Mouse (Mus musculus): ENCODE results near the gene Artn. TPM values are rescaled to one million over a fixed set of nuclear protein-coding genes. Genes with fewer than 3 reads are reported as not detected.

The Artn gene
- 1.1 and 2.3 TPM in 2 replicates for polyA plus RNA-seq (2015; fragmentation: Nextera tagmentation; extraction: Ambion mirVana)

- no peaks in the 10 kb centered on the region for H3K9me3 ChIP-seq (replicated peaks)
- peaks cover 38% of the 10 kb centered on the region for H3K4me1 ChIP-seq
- H3K9ac ChIP-seq (replicated peaks) = no peak within 1 kb of the TSS; the same call in 1 of the 2 replicates
- no peak within 1 kb of the TSS for H3K27ac ChIP-seq (replicated peaks)
- H3K27me3 ChIP-seq (replicated peaks) = peaks cover 52% of the 10 kb centered on the region
- peak within 1 kb of the TSS; percentile 26 for H3K4me3 ChIP-seq (replicated peaks)
- H3K36me3 ChIP-seq = peaks cover 5% of the 10 kb centered on the region
- peak within 1 kb of the TSS; percentile 58 for H3K4me2 ChIP-seq
- under 1% methylated on average over 33 of the region's 33 CpGs for WGBS
- no peak for ATAC-seq (ENCODE audit: low FRiP score)
Observed at GRCm38 (mm10) chr4:117929391-117929881, at the start of gene Artn. Artn (minus strand) TSS chr4:117929763.

GRCm38 (mm10) chr4:117979181-117979580 lies 49.6 kb upstream of the Artn start:
- H3K4me2 ChIP-seq = no peak overlapping the region
- H3K27ac ChIP-seq (replicated peaks) = no peak overlapping the region
- H3K27me3 ChIP-seq (replicated peaks) = no peaks in the 10 kb centered on the region
- H3K9me3 ChIP-seq (replicated peaks) = no peaks in the 10 kb centered on the region
- WGBS = 97% methylated on average over 4 of the region's 4 CpGs
- H3K4me1 ChIP-seq = peaks cover 6% of the 10 kb centered on the region; the same call in 1 of the 2 replicates
- H3K9ac ChIP-seq (replicated peaks) = no peak overlapping the region
- H3K36me3 ChIP-seq = no peaks in the 10 kb centered on the region
- no peak for ATAC-seq (ENCODE audit: low FRiP score)
- H3K4me3 ChIP-seq (replicated peaks) = no peak overlapping the region

DNA sequence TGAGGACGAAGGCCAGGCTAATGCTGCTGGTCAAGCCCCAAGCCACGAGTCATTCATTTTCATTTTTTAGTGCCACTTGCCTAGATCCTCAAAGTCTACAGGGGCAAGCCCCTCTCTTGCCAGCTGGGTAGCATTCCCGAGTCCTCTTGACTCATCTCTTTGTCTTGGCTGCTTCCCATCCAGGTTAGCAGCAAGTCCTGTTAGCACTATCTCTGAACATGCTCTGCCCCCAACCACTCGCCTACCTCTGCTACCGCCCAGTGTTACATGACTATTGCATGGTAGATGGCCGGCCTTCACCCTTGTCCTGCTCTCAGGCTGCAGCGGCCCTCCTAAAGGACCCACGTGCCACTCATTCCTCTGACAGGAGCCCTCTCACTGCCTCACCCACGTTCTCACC lies 48.7 kb upstream of the Artn start:
- Histone ChIP-seq H3K4me1 (peaks cover 6% of the 10 kb centered on the region; the same call in 1 of the 2 replicates), H3K9me3 (replicated peaks) (no peaks in the 10 kb centered on the region), H3K36me3 (no peaks in the 10 kb centered on the region), H3K27me3 (replicated peaks) (no peaks in the 10 kb centered on the region), H3K9ac (replicated peaks) (no peak overlapping the region), H3K4me2 (no peak overlapping the region), H3K4me3 (replicated peaks) (no peak overlapping the region), H3K27ac (replicated peaks) (no peak overlapping the region)
- WGBS = 94% methylated on average over 9 of the region's 9 CpGs
- ATAC-seq (ENCODE audit: low FRiP score) = no peak

GRCm38 (mm10) chr4:117977841-117978240 lies 48.3 kb upstream of the Artn start:
- no peaks in the 10 kb centered on the region for H3K36me3 ChIP-seq
- H3K4me1 ChIP-seq = peaks cover 1% of the 10 kb centered on the region; the same call in 1 of the 2 replicates
- H3K4me2 ChIP-seq = no peak overlapping the region
- no peaks in the 10 kb centered on the region for H3K9me3 ChIP-seq (replicated peaks)
- no peak overlapping the region for H3K27ac ChIP-seq (replicated peaks)
- 85% methylated on average over 11 of the region's 11 CpGs for WGBS
- no peak overlapping the region for H3K4me3 ChIP-seq (replicated peaks)
- no peak overlapping the region for H3K9ac ChIP-seq (replicated peaks)
- no peak for ATAC-seq (ENCODE audit: low FRiP score)
- no peaks in the 10 kb centered on the region for H3K27me3 ChIP-seq (replicated peaks)

DNA sequence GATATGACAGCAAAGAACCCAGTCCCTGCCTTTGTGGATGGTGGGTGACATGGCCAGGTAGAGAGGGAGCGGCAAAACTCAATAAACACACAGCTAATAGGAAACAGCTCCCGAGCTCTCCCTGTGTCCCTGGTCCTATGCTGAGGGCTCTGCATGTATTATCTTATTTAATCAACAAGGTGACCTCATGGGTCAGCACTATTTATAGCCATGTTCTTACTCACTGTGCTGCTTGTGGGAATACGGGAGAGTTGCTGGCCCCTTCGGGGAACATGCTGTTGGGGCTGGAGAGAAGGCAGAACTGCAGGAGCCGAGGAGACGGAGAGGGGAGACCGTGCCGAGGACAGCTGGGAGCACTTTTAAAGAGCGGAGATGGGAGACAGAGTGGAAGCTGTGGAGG lies 47.8 kb upstream of the Artn start:
- Histone ChIP-seq H3K27me3 (replicated peaks) (no peaks in the 10 kb centered on the region), H3K36me3 (no peaks in the 10 kb centered on the region), H3K4me1 (no peaks in the 10 kb centered on the region), H3K9ac (replicated peaks) (no peak overlapping the region), H3K9me3 (replicated peaks) (no peaks in the 10 kb centered on the region), H3K4me2 (no peak overlapping the region), H3K27ac (replicated peaks) (no peak overlapping the region), H3K4me3 (replicated peaks) (no peak overlapping the region)
- WGBS = 85% methylated on average over 9 of the region's 9 CpGs
- ATAC-seq (ENCODE audit: low FRiP score) = no peak

DNA sequence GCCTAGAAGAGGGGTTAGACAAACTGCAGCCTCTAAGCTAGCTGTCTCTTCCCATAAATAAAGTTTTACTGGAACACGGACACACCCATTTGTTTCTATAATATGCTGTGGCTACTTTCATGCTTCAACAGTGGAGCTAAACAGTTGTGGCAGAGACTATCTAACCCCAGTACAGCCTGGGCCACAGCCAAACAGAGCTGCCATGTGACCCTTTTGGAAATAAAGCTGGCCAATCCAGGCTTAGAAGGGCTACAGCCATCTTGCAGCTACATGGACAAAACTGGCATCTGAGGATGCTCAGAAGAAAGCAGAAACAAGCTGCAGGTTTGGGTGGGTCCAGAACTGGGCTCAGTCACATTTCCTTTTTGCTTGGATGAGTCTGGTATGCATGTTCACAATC lies 46.3 kb upstream of the Artn start:
- Histone ChIP-seq H3K36me3 (no peaks in the 10 kb centered on the region), H3K9me3 (replicated peaks) (no peaks in the 10 kb centered on the region), H3K4me3 (replicated peaks) (no peak overlapping the region), H3K27me3 (replicated peaks) (no peaks in the 10 kb centered on the region), H3K27ac (replicated peaks) (no peak overlapping the region), H3K4me1 (no peaks in the 10 kb centered on the region), H3K9ac (replicated peaks) (no peak overlapping the region), H3K4me2 (no peak overlapping the region)
- WGBS = 76% methylated on average over 1 of the region's 1 CpGs
- ATAC-seq (ENCODE audit: low FRiP score) = no peak

DNA sequence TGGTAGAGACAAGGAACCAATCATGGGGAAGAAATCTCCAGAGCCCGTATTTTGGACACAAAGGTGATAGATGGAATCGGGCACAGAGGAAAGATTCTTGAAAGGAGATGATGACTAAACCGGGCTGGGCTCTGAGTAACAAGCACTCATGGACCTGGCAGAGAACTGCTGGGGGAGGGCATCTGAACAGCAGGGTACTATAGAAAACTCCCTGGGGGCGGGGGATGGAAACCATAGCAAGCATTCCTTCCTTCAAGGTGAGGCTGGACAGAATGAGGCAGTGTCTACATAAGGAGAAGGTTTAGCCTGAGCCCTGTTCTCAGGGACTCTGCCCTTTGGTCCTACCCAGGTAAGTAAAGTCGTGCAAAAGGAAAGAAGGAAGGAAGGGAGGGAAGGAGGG lies 45.2 kb upstream of the Artn start:
- Histone ChIP-seq H3K9me3 (replicated peaks) (no peaks in the 10 kb centered on the region), H3K4me2 (no peak overlapping the region), H3K4me1 (no peaks in the 10 kb centered on the region), H3K9ac (replicated peaks) (no peak overlapping the region), H3K27ac (replicated peaks) (no peak overlapping the region), H3K27me3 (replicated peaks) (no peaks in the 10 kb centered on the region), H3K36me3 (no peaks in the 10 kb centered on the region), H3K4me3 (replicated peaks) (no peak overlapping the region)
- ATAC-seq (ENCODE audit: low FRiP score) = no peak
- WGBS = 73% methylated on average over 5 of the region's 5 CpGs

DNA sequence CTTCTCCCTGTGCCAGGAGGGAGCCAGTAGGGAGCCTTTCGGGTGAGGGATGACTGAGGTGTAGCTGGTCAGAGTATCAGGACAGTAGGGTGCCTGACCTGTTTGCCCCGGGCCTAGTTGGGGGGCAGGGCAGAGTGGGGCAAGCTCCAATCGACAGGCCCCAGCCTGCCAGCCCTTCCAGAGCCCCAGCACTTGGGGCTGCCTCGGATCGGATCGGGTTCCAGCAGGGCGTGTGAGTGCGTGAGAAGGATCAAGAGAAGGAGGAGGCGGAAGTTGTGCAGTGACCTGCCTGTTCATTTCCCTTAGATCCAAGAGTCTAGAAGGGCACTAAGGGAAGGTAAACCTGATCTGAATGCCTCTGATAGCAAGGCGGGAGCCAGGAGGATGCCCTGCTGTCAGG lies 43.4 kb upstream of the Artn start:
- Histone ChIP-seq H3K4me1 (no peaks in the 10 kb centered on the region), H3K4me3 (replicated peaks) (no peak overlapping the region), H3K27me3 (replicated peaks) (no peaks in the 10 kb centered on the region), H3K27ac (replicated peaks) (no peak overlapping the region), H3K4me2 (no peak overlapping the region), H3K36me3 (no peaks in the 10 kb centered on the region), H3K9me3 (replicated peaks) (no peaks in the 10 kb centered on the region), H3K9ac (replicated peaks) (no peak overlapping the region)
- WGBS = 63% methylated on average over 10 of the region's 10 CpGs
- ATAC-seq (ENCODE audit: low FRiP score) = no peak

DNA sequence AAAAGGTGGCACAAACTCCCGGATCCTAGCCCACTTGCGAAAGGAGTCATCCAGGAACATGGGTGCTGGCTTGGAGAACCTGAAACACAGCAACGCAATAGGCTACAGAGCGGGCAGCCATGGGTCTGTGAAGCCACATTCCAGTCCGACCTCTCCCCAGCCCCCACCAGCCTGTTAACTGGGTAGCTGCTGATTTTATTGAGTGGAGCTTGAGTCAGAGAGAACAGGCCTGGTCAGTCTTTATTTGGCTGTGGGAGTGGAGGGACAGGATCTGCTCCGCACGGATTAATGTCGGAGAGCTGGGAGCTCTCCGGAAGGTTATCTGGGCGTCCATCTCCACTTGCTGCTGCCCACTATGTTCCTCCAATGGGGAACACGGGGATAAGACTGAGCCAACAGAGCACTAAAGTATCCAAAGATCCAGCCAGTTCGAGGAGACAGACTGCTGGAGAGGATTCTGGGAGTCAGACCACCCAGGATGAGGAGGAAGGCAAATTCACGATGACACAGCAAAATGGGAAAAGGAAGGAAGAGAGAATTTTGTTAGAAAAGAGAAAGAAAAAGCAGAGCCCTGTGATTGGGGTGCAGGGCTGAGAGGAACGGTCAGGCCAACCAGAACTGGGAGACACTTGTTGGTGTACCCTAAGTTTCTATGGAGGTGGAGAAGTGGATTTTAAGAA lies 34.9 kb upstream of the Artn start:
- Histone ChIP-seq H3K27ac (replicated peaks) (no peak overlapping the region), H3K9ac (replicated peaks) (no peak overlapping the region), H3K4me2 (no peak overlapping the region), H3K4me1 (no peaks in the 10 kb centered on the region), H3K36me3 (peaks cover 6% of the 10 kb centered on the region; the same call in 1 of the 2 replicates), H3K4me3 (replicated peaks) (no peak overlapping the region), H3K27me3 (replicated peaks) (no peaks in the 10 kb centered on the region), H3K9me3 (replicated peaks) (no peaks in the 10 kb centered on the region)
- 86% methylated on average over 14 of the region's 14 CpGs for WGBS
- no peak for ATAC-seq (ENCODE audit: low FRiP score)

- no peak for ATAC-seq (ENCODE audit: low FRiP score)
- 48% methylated on average over 4 of the region's 4 CpGs for WGBS
- H3K27ac ChIP-seq (replicated peaks) = no peak overlapping the region
Observed at GRCm38 (mm10) chr4:117957492-117957891, 27.9 kb upstream of the Artn start.

DNA sequence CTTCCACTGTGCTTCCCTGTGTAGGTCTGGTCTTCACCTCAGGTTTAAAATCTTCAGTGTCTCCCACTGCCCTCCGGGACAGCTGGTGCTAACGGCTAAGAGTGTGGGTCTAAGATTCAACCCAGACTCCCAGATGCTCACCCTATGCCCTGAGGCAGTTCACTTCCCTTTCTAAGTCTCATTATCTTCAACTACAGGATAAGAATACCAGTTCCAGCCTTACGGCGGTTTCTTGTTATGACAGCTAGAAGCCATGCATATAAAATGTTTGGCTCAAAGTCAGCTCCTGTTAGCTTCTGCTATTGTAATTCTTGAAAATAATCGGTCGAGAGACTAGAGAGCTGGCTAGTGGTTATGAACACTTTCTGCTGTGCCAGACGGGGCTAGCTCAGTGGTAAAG lies 17.9 kb upstream of the Artn start:
- H3K4me2 ChIP-seq = no peak overlapping the region
- H3K36me3 ChIP-seq = peaks cover 6% of the 10 kb centered on the region
- H3K27me3 ChIP-seq (replicated peaks) = no peaks in the 10 kb centered on the region
- no peak overlapping the region for H3K27ac ChIP-seq (replicated peaks)
- no peak overlapping the region for H3K4me3 ChIP-seq (replicated peaks)
- peaks cover 3% of the 10 kb centered on the region; the same call in 1 of the 2 replicates for H3K4me1 ChIP-seq
- ATAC-seq (ENCODE audit: low FRiP score) = no peak
- H3K9ac ChIP-seq (replicated peaks) = no peak overlapping the region
- 88% methylated on average over 7 of the region's 7 CpGs for WGBS
- H3K9me3 ChIP-seq (replicated peaks) = no peaks in the 10 kb centered on the region

More at GRCm38 (mm10) chr4:117957492-117957891, 27.9 kb upstream of the Artn start:
- H3K4me1 ChIP-seq = no peaks in the 10 kb centered on the region
- H3K27me3 ChIP-seq (replicated peaks) = no peaks in the 10 kb centered on the region
- H3K4me3 ChIP-seq (replicated peaks) = no peak overlapping the region
- no peak overlapping the region for H3K4me2 ChIP-seq
- no peaks in the 10 kb centered on the region for H3K9me3 ChIP-seq (replicated peaks)
- H3K9ac ChIP-seq (replicated peaks) = no peak overlapping the region
- peaks cover 18% of the 10 kb centered on the region for H3K36me3 ChIP-seq

DNA sequence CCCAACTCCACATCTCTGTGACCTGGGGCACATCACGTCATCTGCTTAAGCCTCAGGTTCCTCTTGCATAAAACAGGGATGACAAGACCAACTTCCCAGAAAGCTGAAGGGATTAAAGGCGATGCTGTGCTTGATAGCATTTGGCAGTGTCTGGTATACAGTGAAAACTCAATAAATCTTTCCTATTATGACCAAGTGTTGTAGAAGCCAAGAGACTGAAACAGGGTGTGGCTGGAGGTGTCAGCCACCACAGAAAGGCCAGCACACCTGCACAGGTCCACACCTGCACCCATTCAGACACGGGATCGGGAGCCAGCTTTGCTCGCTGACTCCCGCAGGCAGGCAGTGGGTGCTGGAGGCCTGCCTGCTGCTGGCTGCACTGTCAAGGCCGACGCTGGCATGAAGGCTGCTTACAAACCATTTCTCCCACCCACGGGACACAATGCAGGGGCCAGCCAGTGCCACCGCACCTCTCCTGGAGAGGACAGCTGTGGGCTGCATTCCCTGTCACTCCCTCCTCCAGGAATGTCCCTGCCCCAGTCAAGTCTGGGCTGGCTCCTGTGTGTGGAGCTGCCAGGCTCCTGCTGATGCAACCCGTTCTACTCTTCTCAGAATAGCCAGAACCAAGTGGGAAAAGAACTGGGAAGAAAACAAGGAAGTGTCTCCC lies 17.2 kb upstream of the Artn start:
- H3K4me2 ChIP-seq = no peak overlapping the region
- no peak for ATAC-seq (ENCODE audit: low FRiP score)
- no peaks in the 10 kb centered on the region for H3K9me3 ChIP-seq (replicated peaks)
- no peaks in the 10 kb centered on the region for H3K27me3 ChIP-seq (replicated peaks)
- H3K9ac ChIP-seq (replicated peaks) = no peak overlapping the region
- H3K4me1 ChIP-seq = peaks cover 3% of the 10 kb centered on the region; the same call in 1 of the 2 replicates
- H3K4me3 ChIP-seq (replicated peaks) = no peak overlapping the region
- H3K36me3 ChIP-seq = no peaks in the 10 kb centered on the region
- 87% methylated on average over 11 of the region's 11 CpGs for WGBS
- H3K27ac ChIP-seq (replicated peaks) = no peak overlapping the region

Data from neural tube, embryonic 15.5 days (tissue).